Mouse (Mus musculus) retina, postnatal 1 day (tissue): Measurements from ENCODE around the gene Siglec1.
A peak's percentile ranks its signal among the peaks of the same experiment; 100 is the strongest.
"Not testable (repeated sequence)": the region's sequence is repeated elsewhere in the genome, so short reads cannot be mapped to it uniquely, and the experiment has no call there.

Experiments
- DNase-seq: peaks from one replicate; pipeline ENCODE4 v3.0.0-alpha.2; 2012

Siglec1 gene

GRCm38 (mm10) chr2:131046025-131046424, 40.5 kb downstream of the Siglec1 start:
- DNase-seq, result no peak

- no peak for DNase-seq
These were observed 41.4 kb downstream of the Siglec1 start for GRCm38 (mm10) chr2:131044989-131045720.

DNA sequence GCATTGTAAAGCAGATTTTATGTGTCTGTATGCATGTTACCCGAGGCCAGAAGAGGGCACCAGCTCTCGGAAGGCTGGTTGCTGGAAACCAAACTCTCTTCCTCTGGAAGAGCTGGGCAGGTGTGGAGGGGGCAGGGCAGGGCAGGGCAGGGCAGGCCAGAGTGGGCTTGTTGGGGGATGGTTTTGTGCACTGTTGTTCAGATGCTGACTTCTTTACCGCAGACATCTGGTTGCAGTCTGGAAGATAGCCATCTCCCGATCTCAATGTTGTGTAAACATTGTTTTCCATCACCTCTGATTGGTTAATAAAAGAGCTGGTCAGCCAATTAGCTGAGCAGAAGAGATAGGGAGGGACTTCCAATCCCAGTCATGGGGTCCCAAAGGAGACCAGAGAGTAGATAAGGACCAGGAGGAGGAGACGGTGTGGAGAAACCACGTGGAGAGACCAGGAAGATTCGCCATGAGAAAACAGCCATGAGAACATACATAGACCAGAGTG, 42.2 kb downstream of the Siglec1 start:
- DNase-seq, result no peak

DNA sequence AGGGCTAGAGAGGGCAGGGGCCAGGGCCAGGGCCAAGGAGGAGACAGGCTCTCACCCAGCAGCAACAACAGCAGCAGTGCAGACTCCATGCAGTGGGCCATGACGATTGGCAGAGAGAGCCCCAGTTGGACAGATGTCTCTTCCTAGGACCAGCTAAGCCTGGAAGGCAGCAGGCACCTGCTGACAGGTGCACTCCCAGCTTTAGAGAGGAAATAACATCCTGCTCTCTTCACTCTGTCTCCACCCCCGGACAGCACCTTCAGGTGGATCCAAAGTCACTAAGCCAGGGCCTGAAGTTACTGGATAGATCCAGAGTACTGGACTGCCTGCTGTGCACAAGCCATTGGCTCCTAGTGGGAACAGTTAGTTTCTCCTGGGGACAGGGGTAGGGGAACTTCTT, 43.6 kb downstream of the Siglec1 start, which contains the start of gene Gfra4:
TSS of gene Gfra4 (minus strand) at position 101 of the 400 bp plus-strand sequence.
- DNase-seq, result no peak

- DNase-seq, result peak; percentile 71
These were observed 45.4 kb downstream of the Siglec1 start for GRCm38 (mm10) chr2:131040854-131041825.

GRCm38 (mm10) chr2:131038675-131039074, 47.9 kb downstream of the Siglec1 start:
- DNase-seq, result no peak

DNA sequence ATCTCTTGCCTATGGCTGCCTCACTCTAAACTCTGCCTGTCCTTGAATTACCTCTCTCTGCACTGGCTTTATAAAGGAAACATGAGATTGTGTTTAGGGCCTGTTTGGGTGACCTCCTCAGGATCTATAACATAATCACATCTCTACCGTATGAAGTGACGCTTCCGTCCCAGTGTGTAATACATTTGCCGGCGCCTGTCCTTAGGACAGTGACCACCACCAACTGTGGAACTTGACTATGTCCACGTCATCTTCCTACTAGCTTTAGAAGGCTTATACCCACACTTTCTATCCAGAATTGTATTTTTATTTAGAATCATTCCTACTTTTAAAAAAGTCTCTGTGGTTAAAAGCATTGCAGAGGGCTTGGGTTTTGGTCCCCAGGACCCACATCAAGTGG, 48.4 kb downstream of the Siglec1 start:
- no peak for DNase-seq

- DNase-seq, result no peak
These were observed 49.2 kb downstream of the Siglec1 start for GRCm38 (mm10) chr2:131037226-131037990.

GRCm38 (mm10) chr2:131036757-131037156, 49.8 kb downstream of the Siglec1 start:
- DNase-seq, result no peak

- DNase-seq, result no peak
These were observed 50.2 kb downstream of the Siglec1 start for GRCm38 (mm10) chr2:131036343-131036742.

DNA sequence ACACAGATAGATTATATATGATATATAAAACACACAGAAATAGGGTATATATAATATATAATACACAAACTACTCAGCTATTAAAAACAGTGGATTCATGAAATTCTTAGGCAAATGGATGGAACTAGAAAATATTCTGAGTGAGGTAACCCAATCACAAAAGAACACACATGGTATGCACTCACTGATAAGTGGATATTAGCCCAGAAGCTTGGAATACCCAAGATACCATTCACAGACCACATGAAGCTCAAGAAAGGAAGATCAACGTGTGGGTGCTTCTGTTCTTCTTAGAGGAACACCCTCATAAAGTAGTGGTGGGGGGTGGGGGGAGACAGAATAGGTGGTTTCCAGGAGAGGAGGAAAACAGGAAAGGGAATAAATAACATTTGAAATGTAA, 55.2 kb downstream of the Siglec1 start:
- not testable (repeated sequence) for DNase-seq

DNA sequence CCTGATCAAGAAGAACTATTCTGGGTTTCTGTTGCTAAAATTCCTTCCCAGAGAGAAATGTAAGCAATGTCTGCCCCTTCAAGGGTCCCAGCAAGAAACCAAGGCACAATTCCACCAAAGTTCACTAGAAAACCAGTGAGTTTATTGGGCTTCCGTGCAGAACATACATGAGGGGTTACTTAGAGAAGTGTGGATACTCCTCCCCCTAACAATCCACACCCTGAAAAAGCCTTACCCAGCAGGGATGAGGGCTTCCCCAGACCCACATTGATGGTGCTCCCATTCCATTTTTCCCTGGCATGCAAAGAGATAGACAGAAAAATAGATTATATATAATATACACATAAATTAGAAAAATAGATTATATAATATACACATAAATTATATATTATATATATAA, 55.6 kb downstream of the Siglec1 start:
- no peak for DNase-seq

- no peak for DNase-seq
These were observed 56.0 kb downstream of the Siglec1 start for GRCm38 (mm10) chr2:131030561-131030960.

DNA sequence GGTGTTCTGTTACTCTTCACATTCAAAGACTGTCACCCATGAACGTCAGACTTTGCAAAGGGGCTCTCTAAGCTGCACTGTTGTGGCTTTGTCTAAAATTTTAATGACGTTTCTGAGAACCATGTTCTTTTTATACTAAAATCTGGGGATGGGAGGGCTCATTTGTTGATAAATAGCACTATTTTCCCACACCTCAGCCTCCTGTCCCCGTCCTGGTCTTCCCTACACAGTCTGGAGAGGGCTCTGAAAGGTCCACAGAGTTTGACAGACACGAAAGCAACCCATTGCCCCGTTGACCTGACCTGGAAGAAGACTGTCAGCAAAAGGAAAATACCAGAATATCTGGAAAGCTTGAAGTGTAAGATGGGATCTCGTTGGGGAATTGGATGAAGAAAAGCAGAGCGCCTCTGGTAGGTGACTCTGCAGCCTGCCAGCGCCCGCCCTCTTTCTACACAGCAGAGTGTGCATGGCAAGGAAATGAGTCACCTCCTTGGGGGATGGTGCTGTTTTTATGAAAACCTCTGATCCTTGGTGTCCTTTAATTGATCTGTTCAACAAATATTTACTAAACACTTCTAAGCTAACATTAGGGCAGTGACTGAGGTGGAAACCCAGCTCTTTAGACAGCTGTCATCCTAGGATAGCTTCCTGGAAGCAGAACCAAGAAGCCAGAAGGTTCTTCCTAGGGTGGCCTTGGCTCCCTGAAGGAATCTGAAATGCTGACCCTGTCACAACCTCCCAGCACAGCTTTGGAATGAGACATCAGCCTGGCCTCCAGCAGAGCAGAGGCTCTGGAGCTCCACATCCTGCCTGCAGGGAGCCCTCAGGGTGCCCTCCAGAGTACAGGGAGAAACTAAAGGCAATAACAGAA, 57.3 kb downstream of the Siglec1 start:
- no peak for DNase-seq

- no peak for DNase-seq
These were observed 59.6 kb downstream of the Siglec1 start for GRCm38 (mm10) chr2:131026941-131027340.

- DNase-seq, result no peak
These were observed 61.3 kb downstream of the Siglec1 start for GRCm38 (mm10) chr2:131025230-131025629.
